Mouse (Mus musculus) liver, embryonic 14.5 days (tissue): ENCODE measurements at regions not wholly inside any gene's neighbourhood (a gene's known extent, or its start where the extent isn't known, plus 50 kb on each side); places are given as distances from the start of the nearest gene placed in this dataset.

Experiments
- CTCF ChIP-seq: IDR thresholded peaks from 2 replicates; pipeline ENCODE4 v1.5.1; 2016; ENCODE audit warnings: antibody characterized with exemption, low read depth, control low read depth
- EP300 ChIP-seq: IDR thresholded peaks from 2 replicates; pipeline ENCODE4 v1.6.1; 2016; ENCODE audit warnings: antibody characterized with exemption, low read depth

DNA sequence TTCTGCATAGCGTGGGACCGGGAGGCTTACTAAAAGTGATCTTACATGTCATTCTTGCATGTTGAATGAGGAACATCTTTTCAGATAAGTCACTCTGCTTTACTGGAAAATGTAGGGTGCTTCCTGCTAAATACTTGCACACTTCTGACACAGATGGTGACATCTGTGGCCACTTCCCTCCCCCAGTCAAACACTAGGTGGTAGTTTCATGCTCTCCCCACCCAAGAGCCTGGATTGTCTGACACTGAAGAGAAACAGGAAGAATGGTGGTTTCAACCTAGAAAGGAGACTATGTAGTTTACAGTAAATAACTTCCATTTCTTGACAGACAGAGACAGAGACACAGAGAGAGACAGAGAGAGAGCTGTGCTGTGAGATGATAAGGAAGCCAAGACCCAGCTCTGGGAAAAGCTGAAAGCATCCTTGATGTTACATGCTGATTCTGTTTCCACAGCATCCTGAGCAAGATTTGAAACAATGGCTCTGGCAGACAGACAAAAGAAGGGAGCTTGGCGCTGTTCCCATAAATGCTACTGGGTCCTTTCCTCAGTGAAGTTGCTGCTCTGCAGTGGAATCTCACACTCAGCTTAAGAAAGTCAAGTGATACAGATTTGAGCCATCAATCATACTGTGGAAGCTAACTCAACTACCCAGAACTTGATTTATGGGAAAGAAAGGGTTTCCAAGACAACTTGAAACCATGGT lies 61.9 kb upstream of the Picalm start:
- TF ChIP-seq CTCF (no peak; the same call in 1 of the 2 replicates), EP300 (peak; percentile 40)
